Mouse (Mus musculus): ENCODE measurements around the gene Lrcol1.

Gene Lrcol1

DNA sequence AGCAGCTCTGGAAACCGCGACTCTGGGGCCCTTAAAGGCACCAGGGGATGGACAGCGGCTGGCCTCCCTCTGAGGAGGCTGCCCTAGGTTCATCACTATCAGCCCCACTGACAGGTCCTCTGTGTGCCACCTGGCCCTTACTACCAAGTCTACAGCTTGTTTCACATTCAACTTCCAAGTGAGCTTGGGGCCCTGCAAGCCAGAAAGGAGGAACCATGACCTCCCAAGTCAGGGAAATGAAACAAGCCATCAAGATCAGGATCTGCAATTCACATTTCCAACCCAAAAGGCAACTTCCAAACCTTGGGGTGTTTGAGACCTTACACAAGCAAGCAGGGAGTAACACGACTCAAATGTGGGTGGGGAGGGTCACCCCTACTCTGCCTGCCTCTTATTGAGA, 40.7 kb downstream of the Lrcol1 start:
- DNase-seq (ENCODE audit: extremely low read depth, low read depth, low spot score) = no peak

DNA sequence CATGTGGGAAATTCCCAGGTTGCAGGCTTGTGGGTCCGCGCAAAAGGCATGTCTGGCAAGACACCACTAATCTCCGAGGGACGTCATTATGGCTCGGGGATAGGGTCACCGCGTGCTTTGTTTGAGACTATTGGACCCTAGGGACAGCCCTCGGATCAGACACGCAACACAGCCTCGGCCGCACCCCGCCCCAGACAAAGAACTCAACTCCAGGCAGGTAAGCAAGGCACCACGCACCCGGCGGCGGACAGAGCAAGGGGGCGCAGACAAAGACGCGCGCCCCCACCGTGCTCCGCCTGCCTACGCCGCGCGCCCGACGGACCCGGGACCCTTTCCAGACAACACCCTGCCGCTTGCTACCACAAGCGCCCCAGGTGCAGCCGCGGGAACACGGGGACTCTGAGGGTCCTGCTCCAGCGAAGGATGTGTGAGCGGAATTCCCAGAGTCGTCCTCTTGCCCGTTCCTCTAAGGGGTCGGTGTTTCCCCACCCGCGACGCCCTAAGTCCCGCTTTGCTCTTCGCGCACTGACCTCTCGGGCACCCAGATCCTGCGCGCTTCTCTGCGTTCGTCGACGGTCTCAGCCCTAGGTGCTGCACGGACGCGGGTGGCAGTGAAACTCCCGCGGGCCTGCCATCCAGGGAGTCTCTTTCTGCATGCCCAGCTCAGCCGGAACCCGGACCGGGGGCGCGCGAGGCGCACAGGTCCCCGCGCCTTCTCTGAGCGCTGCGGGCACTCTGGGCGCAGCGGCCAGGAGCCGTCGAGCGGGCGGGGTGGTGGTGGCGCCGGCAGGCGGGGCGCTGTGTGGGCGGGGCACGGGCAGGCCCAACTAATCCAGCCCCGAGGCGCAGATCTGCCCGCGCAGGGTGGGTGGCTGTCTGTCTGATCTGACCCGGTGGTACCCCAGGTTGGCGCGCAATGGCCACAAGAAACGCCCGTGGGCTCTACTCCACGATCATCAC, 42.1 kb downstream of the Lrcol1 start:
- DNase-seq (ENCODE audit: extremely low read depth, low read depth, low spot score) = no peak

DNA sequence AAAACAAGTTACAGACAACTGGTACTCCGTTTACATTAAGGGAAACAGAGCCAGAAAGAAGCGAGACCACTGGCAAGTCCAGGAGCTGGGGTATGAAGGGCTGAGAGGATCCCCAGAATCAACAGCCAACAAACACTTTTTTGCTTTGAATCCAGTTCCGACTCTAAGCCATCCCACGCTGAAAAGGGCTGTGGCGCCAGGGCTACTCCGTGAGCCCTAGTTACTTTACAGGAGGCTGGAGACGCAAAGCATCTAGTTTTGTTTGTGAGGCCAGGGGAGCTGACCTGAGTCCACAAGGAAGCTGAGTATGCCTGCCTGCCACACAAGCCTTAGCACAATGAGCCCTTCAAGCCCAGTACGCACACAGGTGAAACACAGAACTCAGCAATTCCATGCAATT, 42.8 kb downstream of the Lrcol1 start:
- DNase-seq (ENCODE audit: extremely low read depth, low read depth, low spot score) = no peak

DNA sequence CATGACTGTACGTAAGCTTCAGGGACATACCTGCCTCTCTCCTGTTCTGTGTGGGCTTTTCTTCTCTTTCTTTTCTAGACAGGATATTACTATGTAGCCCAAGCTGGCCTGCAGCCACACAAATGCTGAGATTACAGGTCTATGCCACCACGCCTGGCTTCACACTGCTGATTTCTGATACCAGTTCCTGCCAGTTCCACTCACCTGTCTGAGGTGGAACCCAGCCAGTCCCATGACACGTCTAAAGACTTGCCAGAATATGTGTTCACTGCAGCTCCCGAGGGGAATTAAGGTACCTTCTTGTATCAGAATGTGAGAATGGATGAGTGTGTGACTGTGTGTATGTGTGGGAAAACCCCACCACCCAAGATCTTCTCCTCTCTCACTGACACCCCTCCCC, 46.1 kb downstream of the Lrcol1 start:
- no peak for DNase-seq (ENCODE audit: extremely low read depth, low read depth, low spot score)

DNA sequence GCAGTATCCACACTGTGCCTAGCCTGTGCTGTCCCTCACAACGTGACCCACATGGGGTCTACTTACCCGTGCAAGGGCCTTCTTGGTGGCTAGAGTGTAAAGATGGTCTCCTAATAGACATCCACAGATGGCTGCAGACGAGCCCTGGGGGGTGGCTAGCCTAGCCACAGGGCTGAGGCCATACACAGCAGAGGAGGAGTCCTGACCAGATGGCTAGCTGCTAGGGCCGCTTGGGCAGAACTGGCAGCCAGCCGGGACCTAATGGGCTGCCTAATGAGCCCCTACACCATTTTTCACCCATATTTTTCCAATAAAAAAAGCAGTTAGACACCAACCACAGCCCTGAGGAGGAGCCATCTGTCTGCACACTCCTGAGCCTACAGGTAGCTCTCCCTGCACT, 48.2 kb downstream of the Lrcol1 start:
- no peak for DNase-seq (ENCODE audit: extremely low read depth, low read depth, low spot score)

DNA sequence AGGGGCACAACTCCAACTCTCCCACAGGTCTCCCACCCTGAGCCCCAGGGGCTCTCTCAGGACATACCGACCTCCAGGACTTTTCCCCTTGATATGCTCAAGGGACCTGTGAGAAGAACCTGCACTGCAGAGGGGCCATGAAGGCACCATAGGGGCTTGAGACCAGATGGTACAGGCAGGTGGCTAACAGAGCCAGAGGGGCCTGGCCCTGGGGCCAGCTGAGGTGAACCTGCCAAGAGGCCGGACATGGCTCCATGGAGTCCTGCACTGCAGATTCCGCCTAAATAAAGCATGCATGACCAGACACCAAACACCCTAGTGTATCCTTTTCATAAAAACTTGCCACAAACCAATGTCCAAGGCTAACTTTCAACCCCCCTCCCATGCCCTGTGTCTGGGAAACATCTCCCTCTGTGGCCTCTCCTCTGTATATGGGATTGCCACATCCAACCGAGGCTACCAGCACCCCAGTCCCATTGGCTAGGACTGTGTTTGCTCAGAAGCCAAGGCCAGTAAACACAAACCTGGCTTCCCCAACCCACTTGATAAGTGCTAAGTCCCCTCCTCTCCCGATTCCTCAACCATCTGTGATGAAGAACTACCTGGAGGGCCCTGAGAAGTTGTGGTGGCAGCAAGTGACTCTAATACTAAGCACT, 50.6 kb downstream of the Lrcol1 start:
- DNase-seq (ENCODE audit: extremely low read depth, low read depth, low spot score) = no peak

DNA sequence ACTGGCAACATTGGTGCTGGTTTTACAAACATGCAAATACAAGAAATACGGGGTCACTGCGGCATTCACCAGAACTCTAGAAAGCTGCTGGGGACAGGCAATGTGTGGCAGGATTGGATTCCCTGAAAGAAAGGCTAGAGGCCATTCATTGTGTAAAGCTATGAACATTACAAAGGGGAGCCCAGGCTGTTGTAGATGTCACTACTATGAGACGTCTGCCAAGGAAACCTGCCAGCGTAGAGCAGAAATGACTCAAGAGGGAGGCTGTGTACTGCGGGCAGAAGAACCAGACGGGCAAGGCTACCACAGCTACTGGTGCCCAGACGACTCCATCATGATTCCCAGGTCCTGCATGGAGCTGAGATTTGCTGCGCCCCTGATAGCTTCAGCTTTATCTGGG, 56.6 kb downstream of the Lrcol1 start:
- DNase-seq (ENCODE audit: extremely low read depth, low read depth, low spot score) = peak; percentile 52

DNA sequence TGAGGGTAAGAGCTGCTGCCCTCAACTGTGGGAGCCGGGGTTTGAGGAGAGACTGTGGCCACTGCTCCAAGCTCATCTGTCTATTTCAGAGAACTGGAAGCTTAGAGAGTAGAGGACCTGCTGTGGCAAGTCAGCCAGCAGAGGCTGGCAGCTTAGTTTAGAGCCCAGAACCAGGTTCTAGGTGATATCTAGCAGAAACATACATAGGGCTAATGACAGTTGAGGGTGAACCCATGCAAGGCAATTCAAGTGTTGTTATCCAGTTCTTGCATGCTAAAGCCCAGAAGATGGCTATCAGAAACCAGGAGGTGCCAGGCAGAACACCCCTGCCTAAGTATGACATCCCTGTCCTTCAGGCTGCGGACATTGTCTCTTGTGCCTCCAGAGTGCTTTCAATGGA, 58.0 kb downstream of the Lrcol1 start:
- no peak for DNase-seq (ENCODE audit: extremely low read depth, low read depth, low spot score)

DNA sequence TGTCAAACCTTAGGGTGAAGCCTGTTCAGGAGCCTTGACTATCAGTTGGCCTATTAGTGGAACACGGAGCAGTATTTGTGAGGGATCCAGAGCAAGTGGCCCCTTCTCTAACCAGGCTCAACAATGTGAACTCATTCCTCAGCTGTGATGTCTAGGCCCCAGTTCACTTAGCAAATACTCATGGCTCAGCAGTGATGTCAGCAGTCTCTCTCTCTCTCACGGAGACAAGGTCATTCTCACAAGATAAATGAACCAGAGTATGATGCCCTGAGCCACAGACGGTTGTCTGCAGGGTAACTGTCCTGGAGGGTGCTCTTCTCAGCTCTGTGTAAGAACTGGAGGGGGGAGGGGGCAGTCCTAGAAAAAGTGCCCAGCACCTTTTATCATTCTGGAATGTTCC, 59.4 kb downstream of the Lrcol1 start:
- no peak for DNase-seq (ENCODE audit: extremely low read depth, low read depth, low spot score)
